Comparison of ENCODE assay signal across 9 mouse cellular contexts in the genomic region with DNA sequence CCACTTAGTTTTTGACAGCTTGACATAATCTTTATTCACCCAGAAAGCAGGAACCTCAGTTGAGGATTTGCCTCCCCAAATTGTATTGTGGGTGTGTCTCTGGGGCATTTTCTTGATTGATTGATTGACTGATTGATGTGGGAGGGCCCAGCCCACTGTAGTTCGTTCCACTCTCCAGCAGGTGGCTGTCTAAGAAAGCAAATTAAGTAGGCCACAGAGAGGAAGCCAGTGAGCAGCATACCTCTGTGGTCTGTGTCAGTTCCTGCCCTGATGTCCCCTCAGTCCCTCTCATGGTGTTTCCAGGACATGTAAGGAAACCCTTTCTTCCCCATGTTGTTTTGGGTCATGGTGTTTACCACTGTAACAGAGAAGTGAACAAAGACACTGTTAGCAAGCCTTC. TPM values are rescaled to one million over a fixed set of nuclear protein-coding genes. Genes with fewer than 3 reads are reported as not detected.
A peak's percentile ranks its signal among the peaks of the same experiment; 100 is the strongest.
DNase-seq lines count a peak whose midpoint lies in the region; ATAC-seq lines count a peak whose summit lies in the region.
"Had no signal": no experiment of that assay in that cellular context is flagged by ENCODE, and none has a peak within 500 bp of the region (broad histone marks: within the 10 kb centered on the region; RNA-seq: fewer than 3 reads in every experiment).

No protein-coding gene starts in this region.

- H3K27me3 ChIP-seq in liver, embryonic 12.5 days (replicated peaks): no peaks in the 10 kb centered on the region
- H3K27me3 ChIP-seq in embryonic facial prominence, embryonic 11.5 days (ENCODE audit: control insufficient read depth, insufficient read depth, low read length): no peaks in the 10 kb centered on the region
- no peaks in the 10 kb centered on the region for H3K27me3 ChIP-seq in midbrain, embryonic 11.5 days (ENCODE audit: control insufficient read depth, insufficient read depth, low read length)

- H3K4me3 ChIP-seq in liver, embryonic 12.5 days: no peak overlapping the region
- H3K4me3 ChIP-seq in embryonic facial prominence, embryonic 11.5 days (ENCODE audit: low read depth, low read length): no peak overlapping the region
- no peak overlapping the region for H3K4me3 ChIP-seq in midbrain, embryonic 11.5 days (ENCODE audit: low read depth, low read length)
- H3K4me3 ChIP-seq: erythroblast, embryonic 14.5 days had no signal

- WGBS in liver, embryonic 12.5 days (ENCODE audit: insufficient replicate concordance): 6% methylated on average over 1 of the region's 1 CpGs
- WGBS in embryonic facial prominence, embryonic 11.5 days: 15% methylated on average over 1 of the region's 1 CpGs
- 25% methylated on average over 1 of the region's 1 CpGs for WGBS in midbrain, embryonic 11.5 days

- ATAC-seq in liver, embryonic 12.5 days: no peak
- no peak for ATAC-seq in embryonic facial prominence, embryonic 11.5 days (replicated peaks; ENCODE audit: insufficient number of reproducible peaks, low FRiP score, low TSS enrichment, low read depth)
- ATAC-seq in midbrain, embryonic 11.5 days (ENCODE audit: low FRiP score): peak; percentile 78

- no peak overlapping the region for H3K4me2 ChIP-seq in liver, embryonic 12.5 days
- H3K4me2 ChIP-seq in embryonic facial prominence, embryonic 11.5 days (ENCODE audit: low read depth, low read length): no peak overlapping the region
- no peak overlapping the region for H3K4me2 ChIP-seq in midbrain, embryonic 11.5 days

- no peaks in the 10 kb centered on the region for H3K9me3 ChIP-seq in liver, embryonic 12.5 days (replicated peaks)
- H3K9me3 ChIP-seq in embryonic facial prominence, embryonic 11.5 days (replicated peaks; ENCODE audit: control insufficient read depth, low read length): no peaks in the 10 kb centered on the region
- no peaks in the 10 kb centered on the region for H3K9me3 ChIP-seq in midbrain, embryonic 11.5 days (ENCODE audit: control insufficient read depth, low read length)

- peak; percentile 26 for DNase-seq in liver
- DNase-seq in Muller cell, postnatal 12 days (ENCODE audit: inconsistent ontology term): peak; percentile 51
- DNase-seq in embryonic facial prominence, embryonic 11.5 days (ENCODE audit: low spot score): peak; percentile 64
- peak; percentile 79 for DNase-seq in induced T-regulatory cell, adult 2 months (ENCODE audit: low read depth)
- DNase-seq in left cerebral cortex, adult 18-20 months (ENCODE audit: low spot score in 2 of 2): peak; percentile 23 to 32
- DNase-seq in midbrain, embryonic 11.5 days (ENCODE audit: low spot score, missing footprints): peak; percentile 89
- DNase-seq in thymus, postnatal 14 days: peak; percentile 52

- H3K4me1 ChIP-seq in liver, embryonic 12.5 days: no peaks in the 10 kb centered on the region
- H3K4me1 ChIP-seq in embryonic facial prominence, embryonic 11.5 days (ENCODE audit: control insufficient read depth, insufficient read depth, low read length): no peaks in the 10 kb centered on the region
- H3K4me1 ChIP-seq in midbrain, embryonic 11.5 days (ENCODE audit: control insufficient read depth, insufficient read depth, low read length): no peaks in the 10 kb centered on the region

- no peak overlapping the region for H3K27ac ChIP-seq in liver, embryonic 12.5 days
- no peak overlapping the region for H3K27ac ChIP-seq in embryonic facial prominence, embryonic 11.5 days (replicated peaks; ENCODE audit: low read depth, low read length)
- no peak overlapping the region for H3K27ac ChIP-seq in midbrain, embryonic 11.5 days (ENCODE audit: low read depth, low read length)

- no peak overlapping the region for H3K9ac ChIP-seq in liver, embryonic 12.5 days
- H3K9ac ChIP-seq in embryonic facial prominence, embryonic 11.5 days (replicated peaks; ENCODE audit: low read length): no peak overlapping the region
- no peak overlapping the region for H3K9ac ChIP-seq in midbrain, embryonic 11.5 days (ENCODE audit: low read length)

- peaks cover 44% of the 10 kb centered on the region for H3K36me3 ChIP-seq in liver, embryonic 12.5 days
- no peaks in the 10 kb centered on the region for H3K36me3 ChIP-seq in embryonic facial prominence, embryonic 11.5 days (replicated peaks; ENCODE audit: control insufficient read depth, insufficient read depth, low read depth, low read length)
- no peaks in the 10 kb centered on the region for H3K36me3 ChIP-seq in midbrain, embryonic 11.5 days (ENCODE audit: control insufficient read depth, insufficient read depth, low read length)

RNA-seq across cellular contexts. Expression of a gene that starts 59.2 kb away (rescaled TPM):
- polyA plus RNA-seq in liver, embryonic 12.5 days (2016; fragmentation: Nextera tagmentation; extraction: Ambion mirVana): 17.1 and 19.4 TPM in 2 replicates
- 14.6 and 15.1 TPM in 2 replicates for polyA plus RNA-seq in embryonic facial prominence, embryonic 11.5 days (2014; fragmentation: Nextera tagmentation; extraction: Ambion mirVana)
- total RNA-seq in left cerebral cortex, adult 18-20 months (2021): 100 to 1,000 TPM; 107 to 109 TPM
- polyA plus RNA-seq in midbrain, embryonic 11.5 days (2014; fragmentation: Nextera tagmentation; extraction: Ambion mirVana): 8.7 and 10.1 TPM in 2 replicates

Comparison
In these comparisons a context has a peak if more than half of its experiments do, and no peak if none do; other contexts are left out.
1. DNase-seq: peak in every context shown above with its lines; median percentile 89 in midbrain, embryonic 11.5 days; 79 in induced T-regulatory cell, adult 2 months; 64 in embryonic facial prominence, embryonic 11.5 days; 52 in thymus, postnatal 14 days; 51 in Muller cell, postnatal 12 days; 28 in left cerebral cortex, adult 18-20 months; 26 in liver.